Mouse (Mus musculus) liver, adult 10 weeks (tissue): ENCODE results near the gene Fcgr3. TPM values are rescaled to one million over a fixed set of nuclear protein-coding genes. Genes with fewer than 3 reads are reported as not detected.

Source experiments
- polyA plus RNA-seq: library from polyadenylated mRNA; stranded (reverse); fragments of 350-450 nt; fragmentation: Illumina TruSeq; extraction: RNeasy Lipid Tissue Mini Kit (QIAGEN cat#74804); gene quantifications from one replicate; pipeline ENCODE4 v1.2.3, GENCODE M21; 2014; ENCODE audit warnings: low read depth, low replicate concordance

Gene Fcgr3
- polyA plus RNA-seq = 5.2 TPM

GRCm38 (mm10) chr1:171064491-171065242 is at the start of gene Fcgr3:
Gene Fcgr3 (minus strand): TSS chr1:171064935.

DNA sequence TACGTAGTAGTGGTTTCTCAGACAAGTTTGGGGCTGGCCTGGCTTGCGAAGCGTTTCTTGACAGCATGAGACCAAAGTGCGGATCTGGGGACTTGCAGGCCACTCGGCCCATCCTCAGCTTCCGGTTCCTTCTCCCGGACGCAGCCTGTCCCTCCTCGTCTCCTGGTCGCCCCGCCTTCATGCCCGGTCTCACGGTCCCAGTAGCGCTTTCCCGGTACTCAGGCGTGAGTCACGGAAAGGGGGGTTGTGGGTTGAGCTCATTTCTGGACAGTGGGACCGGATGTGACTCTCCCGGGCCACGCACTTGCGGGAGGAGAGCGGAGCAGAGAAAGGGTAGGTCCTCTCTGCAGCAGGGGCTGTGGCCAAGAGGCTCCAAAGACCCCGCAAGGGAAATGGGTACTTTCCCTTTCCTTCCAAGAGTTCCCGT is 49.2 kb upstream of the Fcgr3 start, which contains the start of gene Cfap126:
Gene Cfap126 (plus strand): TSS at position 46 of the 427 bp plus-strand sequence.

DNA sequence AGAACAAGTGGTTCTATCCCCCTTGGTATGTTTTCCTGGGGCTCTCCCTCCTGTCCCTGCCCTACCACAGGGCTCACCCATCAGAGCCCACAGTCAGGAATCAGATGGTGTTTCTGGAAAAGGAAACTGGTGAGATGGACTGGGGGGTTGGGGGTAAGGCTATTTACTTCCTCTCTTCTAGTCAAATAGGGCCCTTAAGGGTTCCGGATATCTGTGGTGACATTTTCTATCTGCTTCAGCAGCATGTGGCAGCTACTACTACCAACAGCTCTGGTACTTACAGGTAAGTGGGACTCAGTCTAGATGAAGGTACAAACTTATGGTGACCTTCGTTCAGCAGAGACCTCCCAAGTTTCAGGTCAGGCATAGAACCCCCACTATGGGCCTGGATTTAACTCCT is 46.0 kb downstream of the Fcgr3 start, which contains the start of gene Fcgr4:
Gene Fcgr4 (plus strand): TSS at position 184 of the 400 bp plus-strand sequence.

Other genes with a start within 250 kb of the Fcgr3 start
- gene Atf6, start 197.2 kb downstream of the Fcgr3 start, polyA plus RNA-seq = 27.0 TPM
- 0.53 TPM for gene Gm26620, start 179.9 kb downstream of the Fcgr3 start, polyA plus RNA-seq
- gene Dusp12, start 179.4 kb downstream of the Fcgr3 start, polyA plus RNA-seq = 28.9 TPM
- not detected for gene Fcrlb, start 152.0 kb downstream of the Fcgr3 start, polyA plus RNA-seq
- gene Fcrla, start 137.4 kb downstream of the Fcgr3 start, polyA plus RNA-seq = 0.40 TPM
- gene Fcgr2b, start 88.4 kb downstream of the Fcgr3 start, polyA plus RNA-seq = 106 TPM
- 6.3 TPM for gene Fcgr4, start 46.0 kb downstream of the Fcgr3 start, polyA plus RNA-seq
- gene Cfap126, start 49.0 kb upstream of the Fcgr3 start, polyA plus RNA-seq = 1.9 TPM
- 115 TPM for gene Sdhc, start 85.7 kb upstream of the Fcgr3 start, polyA plus RNA-seq
- not detected for gene Mpz, start 85.8 kb upstream of the Fcgr3 start, polyA plus RNA-seq
- gene Pcp4l1, start 131.3 kb upstream of the Fcgr3 start, polyA plus RNA-seq = 14.7 TPM
- gene Nr1i3, start 149.0 kb upstream of the Fcgr3 start, polyA plus RNA-seq = 117 TPM
- gene Tomm40l, start 157.6 kb upstream of the Fcgr3 start, polyA plus RNA-seq = 1.2 TPM
- 7,804 TPM for gene Apoa2, start 160.1 kb upstream of the Fcgr3 start, polyA plus RNA-seq
- gene Fcer1g, start 169.4 kb upstream of the Fcgr3 start, polyA plus RNA-seq = 20.2 TPM
- gene Adamts4, start 185.5 kb upstream of the Fcgr3 start, polyA plus RNA-seq = not detected
- gene Ndufs2, start 186.5 kb upstream of the Fcgr3 start, polyA plus RNA-seq = 74.6 TPM
- 3.7 TPM for gene B4galt3, start 205.4 kb upstream of the Fcgr3 start, polyA plus RNA-seq
- gene Ppox, start 216.3 kb upstream of the Fcgr3 start, polyA plus RNA-seq = 6.1 TPM
- gene Usp21, start 223.1 kb upstream of the Fcgr3 start, polyA plus RNA-seq = 10.9 TPM
- gene Ufc1, start 230.1 kb upstream of the Fcgr3 start, polyA plus RNA-seq = 85.2 TPM